Mouse (Mus musculus) testis, adult 2 months (tissue): ENCODE measurements at regions not wholly inside any gene's neighbourhood (a gene's known extent, or its start where the extent isn't known, plus 50 kb on each side); places are given as distances from the start of the nearest gene placed in this dataset.
"Not testable (repeated sequence)": the region's sequence is repeated elsewhere in the genome, so short reads cannot be mapped to it uniquely, and the experiment has no call there.

Experiments
- H3K27ac ChIP-seq: fragments of 200-500 bp; 2 replicates; pipeline ENCODE4 v1.5.1; 2012; ENCODE audit warnings: low read depth, low read length; ENCODE audit not compliant: control insufficient read depth, insufficient read depth
- H3K27me3 ChIP-seq: fragments of 200-500 bp; 2 replicates; pipeline ENCODE4 v1.6.1; 2012; ENCODE audit warnings: mild to moderate bottlenecking, low read length, moderate library complexity; ENCODE audit not compliant: control insufficient read depth, insufficient read depth
- H3K36me3 ChIP-seq: fragments of 200-500 bp; 2 replicates; pipeline ENCODE4 v1.6.1; 2012; ENCODE audit warnings: mild to moderate bottlenecking, low read length; ENCODE audit not compliant: control insufficient read depth, insufficient read depth
- H3K4me1 ChIP-seq: fragments of 200-500 bp; 2 replicates; pipeline ENCODE4 v1.6.1; 2012; ENCODE audit warnings: low read length; ENCODE audit not compliant: control insufficient read depth, insufficient read depth
- H3K4me3 ChIP-seq: fragments of 200-500 bp; 2 replicates; pipeline ENCODE4 v1.5.1; 2012; ENCODE audit warnings: low read depth, mild to moderate bottlenecking, low read length, moderate library complexity, mixed read lengths; ENCODE audit not compliant: control insufficient read depth
- CTCF ChIP-seq: fragments of 200-500 bp; IDR thresholded peaks from 2 replicates; pipeline ENCODE4 v1.5.1; 2012; ENCODE audit warnings: low read depth, mild to moderate bottlenecking, inconsistent platforms, low read length, moderate library complexity; ENCODE audit not compliant: control insufficient read depth, insufficient read depth, insufficient replicate concordance
- POLR2A ChIP-seq: fragments of 200-500 bp; IDR thresholded peaks from 2 replicates; pipeline ENCODE4 v1.6.1; 2012; ENCODE audit warnings: low read depth, mild to moderate bottlenecking, inconsistent platforms, low read length, moderate library complexity; ENCODE audit not compliant: control insufficient read depth

- Histone ChIP-seq H3K27ac (no peak overlapping the region), H3K4me3 (no peak overlapping the region), H3K27me3 (no peaks in the 10 kb centered on the region), H3K36me3 (no peaks in the 10 kb centered on the region), H3K4me1 (no peaks in the 10 kb centered on the region)
- TF ChIP-seq CTCF, result no peak
- no peak for TF ChIP-seq POLR2A
Observed at GRCm38 (mm10) chr11:41261254-41261653, 506.1 kb upstream of the Ccng1 start.

DNA sequence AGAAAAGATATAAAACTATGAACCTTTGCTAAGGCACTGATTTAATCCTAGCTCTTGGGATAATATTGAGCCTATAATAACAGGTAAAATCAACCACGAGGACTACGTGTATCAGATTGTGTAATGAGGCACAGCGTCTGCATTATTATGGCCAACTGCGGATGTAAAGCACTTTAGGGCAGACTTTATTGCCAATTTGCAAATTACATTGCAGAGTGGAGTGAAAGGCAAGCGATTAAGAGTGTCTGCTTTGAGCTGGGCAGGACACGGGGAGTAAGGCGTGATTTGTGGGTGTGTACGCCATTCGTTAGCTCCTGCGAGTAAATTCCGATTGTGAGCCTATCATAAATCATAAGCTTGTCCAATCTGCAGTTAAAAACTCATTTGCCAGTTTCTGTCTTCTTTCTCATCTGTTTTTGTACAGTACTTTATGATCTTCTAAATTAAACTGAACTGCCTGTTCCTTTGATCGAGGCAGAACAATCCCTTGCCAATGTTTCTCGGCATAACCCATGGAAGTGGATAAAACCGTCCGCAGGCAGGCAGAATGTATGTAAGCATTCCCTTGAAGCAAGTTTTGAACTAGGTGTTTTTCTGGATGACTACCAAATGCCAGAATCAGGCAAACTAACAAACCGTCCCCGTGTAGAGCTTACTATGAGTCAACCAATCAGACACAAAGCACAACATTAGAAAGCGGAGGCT, 505.0 kb upstream of the Ccng1 start:
- no peaks in the 10 kb centered on the region for H3K27me3 ChIP-seq
- H3K4me3 ChIP-seq, result no peak overlapping the region
- no peaks in the 10 kb centered on the region for H3K4me1 ChIP-seq
- H3K36me3 ChIP-seq, result no peaks in the 10 kb centered on the region
- H3K27ac ChIP-seq, result no peak overlapping the region
- TF ChIP-seq CTCF, result no peak
- no peak for TF ChIP-seq POLR2A

GRCm38 (mm10) chr11:41214501-41214900, 459.4 kb upstream of the Ccng1 start:
- not testable (repeated sequence) for H3K4me3 ChIP-seq, H3K27me3 ChIP-seq, H3K27ac ChIP-seq, H3K36me3 ChIP-seq, H3K4me1 ChIP-seq

GRCm38 (mm10) chr11:41202228-41202627, 447.1 kb upstream of the Ccng1 start:
- no peaks in the 10 kb centered on the region for H3K4me1 ChIP-seq
- H3K4me3 ChIP-seq, result no peak overlapping the region
- no peak overlapping the region for H3K27ac ChIP-seq
- TF ChIP-seq POLR2A (no peak), CTCF (no peak)
- H3K27me3 ChIP-seq, result no peaks in the 10 kb centered on the region
- H3K36me3 ChIP-seq, result no peaks in the 10 kb centered on the region

- TF ChIP-seq POLR2A (no peak), CTCF (no peak)
- Histone ChIP-seq H3K36me3 (no peaks in the 10 kb centered on the region), H3K4me3 (no peak overlapping the region), H3K4me1 (no peaks in the 10 kb centered on the region), H3K27me3 (no peaks in the 10 kb centered on the region), H3K27ac (no peak overlapping the region)
Observed at GRCm38 (mm10) chr11:41193981-41194380, 438.9 kb upstream of the Ccng1 start.

DNA sequence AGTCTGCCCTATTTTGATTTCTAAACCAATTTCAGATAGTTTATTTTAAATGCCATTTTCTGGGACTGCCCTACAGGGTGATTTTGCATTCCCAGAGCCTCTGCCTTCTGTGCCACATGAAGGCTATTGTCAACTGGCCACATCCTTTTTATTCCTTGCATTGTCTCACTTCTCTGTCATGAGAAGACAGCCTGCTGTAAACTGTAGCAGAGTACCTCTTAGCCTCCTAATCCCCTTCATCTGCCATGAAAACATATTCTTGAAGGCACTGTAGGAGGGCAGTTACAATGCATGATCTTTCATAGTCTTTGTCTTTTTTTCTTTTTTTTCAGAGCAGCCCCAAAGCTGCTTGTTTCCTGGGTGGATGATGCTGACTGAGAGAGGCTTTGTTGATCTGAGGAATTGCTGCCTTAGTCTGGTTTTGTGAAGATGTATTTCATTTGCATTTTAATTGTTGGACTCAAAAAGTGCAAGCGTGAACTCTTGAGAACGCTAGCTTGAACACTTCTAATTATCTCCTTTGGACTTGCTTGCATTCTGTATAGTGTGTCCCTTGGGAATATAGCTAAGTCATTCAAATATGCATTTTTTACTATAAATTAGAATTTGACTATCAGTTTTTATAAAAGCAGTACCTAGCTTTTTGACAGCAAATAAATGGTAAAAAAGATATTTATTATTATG, 405.5 kb upstream of the Ccng1 start:
- H3K27ac ChIP-seq, result no peak overlapping the region
- no peaks in the 10 kb centered on the region for H3K27me3 ChIP-seq
- H3K36me3 ChIP-seq, result no peaks in the 10 kb centered on the region
- peaks cover 6% of the 10 kb centered on the region for H3K4me1 ChIP-seq
- no peak overlapping the region for H3K4me3 ChIP-seq
- TF ChIP-seq POLR2A, result no peak

GRCm38 (mm10) chr11:41159927-41160326, 404.8 kb upstream of the Ccng1 start:
- TF ChIP-seq POLR2A, result no peak
- TF ChIP-seq CTCF, result no peak
- Histone ChIP-seq H3K27ac (no peak overlapping the region), H3K27me3 (no peaks in the 10 kb centered on the region), H3K4me3 (no peak overlapping the region), H3K36me3 (no peaks in the 10 kb centered on the region), H3K4me1 (peaks cover 6% of the 10 kb centered on the region)
